Mouse (Mus musculus) cerebellum, adult 11-12 months (tissue): ENCODE data around the gene Dnaaf2.
A peak's percentile ranks its signal among the peaks of the same experiment; 100 is the strongest.
"Not testable (repeated sequence)": the region's sequence is repeated elsewhere in the genome, so short reads cannot be mapped to it uniquely, and the experiment has no call there.

Experiments
- DNase-seq: peaks from one replicate; pipeline ENCODE4 v3.0.0; 2022

Gene Dnaaf2

DNA sequence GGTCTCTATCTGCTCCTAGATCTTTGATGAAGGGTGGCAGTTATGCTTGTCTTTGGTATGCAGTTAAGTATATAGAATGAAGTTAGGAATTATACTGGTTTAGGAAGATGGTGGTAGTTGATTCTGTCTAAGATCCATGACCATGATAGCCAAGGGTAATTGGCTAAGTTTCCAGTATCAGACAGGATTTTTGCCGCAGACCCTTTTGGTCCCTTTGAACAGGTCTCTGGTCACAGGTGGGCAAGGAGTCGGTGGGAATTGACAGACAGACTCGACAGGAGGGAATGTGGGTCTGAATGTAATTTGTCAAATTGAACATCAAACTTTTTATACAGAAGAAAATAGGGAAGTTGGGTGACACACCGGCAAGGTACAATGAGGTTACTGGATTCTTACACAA lies 34.6 kb downstream of the Dnaaf2 start:
- DNase-seq: not testable (repeated sequence)

DNA sequence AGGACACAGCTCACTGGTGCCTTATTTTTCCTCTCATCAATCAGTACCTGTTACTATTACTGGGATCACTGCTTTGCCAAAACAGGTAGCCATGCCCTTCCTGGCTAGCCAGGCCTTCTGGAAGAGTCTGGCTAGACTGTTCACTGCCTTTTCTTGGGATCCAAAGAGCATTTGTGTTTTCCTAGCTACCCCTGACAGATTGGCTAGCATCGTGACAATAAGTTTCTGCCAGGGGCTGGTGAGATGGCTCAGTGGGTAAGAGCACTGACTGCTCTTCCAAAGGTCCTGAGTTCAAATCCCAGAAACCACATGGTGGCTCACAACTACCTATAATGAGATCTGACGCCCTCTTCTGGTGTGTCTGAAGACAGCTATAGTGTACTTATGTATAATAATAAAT lies 37.6 kb downstream of the Dnaaf2 start:
- DNase-seq: not testable (repeated sequence)

DNA sequence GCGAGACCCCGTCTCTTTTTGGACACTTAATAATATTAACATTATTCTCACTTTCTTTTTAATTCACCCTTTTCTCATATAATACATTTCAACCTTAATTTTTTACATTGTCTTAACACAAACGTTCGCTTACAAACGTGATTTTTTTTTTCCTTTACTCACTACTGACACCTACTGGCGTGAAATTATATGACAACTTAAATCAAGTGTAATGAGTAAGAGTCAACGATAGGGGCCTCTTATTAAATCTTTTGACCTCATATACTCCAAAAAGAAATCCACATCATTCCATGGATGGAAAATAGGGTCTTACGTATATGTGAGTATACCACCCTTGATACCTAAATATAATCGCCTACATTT lies 38.7 kb downstream of the Dnaaf2 start:
- no peak for DNase-seq

DNA sequence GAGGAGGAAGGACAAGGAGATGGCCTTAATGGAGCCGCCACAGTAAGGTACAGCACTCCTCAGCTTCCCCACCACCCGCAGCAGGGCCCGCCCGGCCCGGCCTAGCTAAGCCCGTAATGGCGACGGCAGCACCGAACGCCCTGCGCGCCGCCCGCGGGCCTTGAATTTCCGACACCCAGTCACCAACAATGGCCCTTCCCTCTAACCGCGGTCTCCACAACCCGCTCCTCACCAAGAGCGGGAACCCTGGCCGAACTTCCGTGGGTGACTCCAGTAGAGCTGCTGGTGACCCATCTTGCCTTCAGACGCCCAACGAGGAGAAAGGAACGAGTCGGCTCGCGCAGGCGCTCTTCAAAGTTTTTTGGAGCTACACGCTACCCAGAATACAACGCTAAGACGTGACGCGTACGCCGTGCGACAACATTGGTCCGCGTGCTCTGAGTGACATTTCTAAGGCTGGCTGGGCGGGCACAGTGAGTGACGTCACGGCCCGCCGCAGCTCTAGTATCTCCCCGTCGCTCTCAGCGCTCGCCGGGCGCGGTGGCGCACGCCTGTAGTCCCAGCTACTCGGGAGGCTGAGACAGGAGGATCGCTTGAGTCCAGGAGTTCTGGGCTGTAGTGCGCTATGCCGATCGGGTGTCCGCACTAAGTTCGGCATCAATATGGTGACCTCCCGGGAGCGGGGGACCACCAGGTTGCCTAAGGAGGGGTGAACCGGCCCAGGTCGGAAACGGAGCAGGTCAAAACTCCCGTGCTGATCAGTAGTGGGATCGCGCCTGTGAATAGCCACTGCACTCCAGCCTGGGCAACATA lies 39.3 kb downstream of the Dnaaf2 start, which contains the start of gene Rps29:
Rps29 (minus strand) TSS at position 422 of the 813 bp plus-strand sequence.
- DNase-seq: peak; percentile 99

DNA sequence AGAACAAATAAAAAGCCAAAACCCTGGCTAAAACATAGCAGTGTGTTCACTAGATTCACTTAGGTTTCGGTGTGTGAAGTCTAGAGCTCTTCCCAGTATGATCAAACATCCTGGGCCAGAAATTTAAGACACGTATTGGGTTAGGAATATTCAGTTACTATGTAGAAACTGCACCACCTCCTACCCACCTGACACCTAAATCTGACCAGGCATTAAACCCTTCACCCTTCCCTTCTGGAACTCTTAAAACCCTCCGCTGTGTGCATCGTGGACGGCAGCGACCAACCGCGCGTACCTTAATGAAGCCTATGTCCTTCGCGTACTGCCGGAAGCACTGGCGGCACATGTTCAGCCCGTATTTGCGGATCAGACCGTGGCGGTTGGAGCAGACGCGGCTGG lies 39.9 kb downstream of the Dnaaf2 start:
- DNase-seq: no peak

DNA sequence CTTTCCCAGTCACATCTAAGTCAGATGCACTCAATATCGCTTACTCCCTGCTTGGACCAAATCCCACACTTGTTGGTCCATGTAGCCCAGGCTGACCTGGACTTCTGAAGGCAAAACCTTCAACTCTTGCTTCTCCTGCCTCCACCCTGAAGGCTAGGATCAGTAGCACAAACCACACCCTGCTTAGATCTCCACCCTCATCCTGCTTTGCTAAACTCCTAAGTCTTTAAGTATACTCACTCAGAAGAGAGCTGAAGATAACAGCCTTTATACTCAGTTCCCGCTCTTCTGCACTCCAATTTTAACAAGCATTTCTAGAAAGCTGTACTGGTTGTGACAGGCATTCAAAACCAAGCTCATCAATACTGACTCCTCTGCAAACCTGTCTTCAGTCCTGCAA lies 41.1 kb downstream of the Dnaaf2 start:
- DNase-seq: no peak

DNA sequence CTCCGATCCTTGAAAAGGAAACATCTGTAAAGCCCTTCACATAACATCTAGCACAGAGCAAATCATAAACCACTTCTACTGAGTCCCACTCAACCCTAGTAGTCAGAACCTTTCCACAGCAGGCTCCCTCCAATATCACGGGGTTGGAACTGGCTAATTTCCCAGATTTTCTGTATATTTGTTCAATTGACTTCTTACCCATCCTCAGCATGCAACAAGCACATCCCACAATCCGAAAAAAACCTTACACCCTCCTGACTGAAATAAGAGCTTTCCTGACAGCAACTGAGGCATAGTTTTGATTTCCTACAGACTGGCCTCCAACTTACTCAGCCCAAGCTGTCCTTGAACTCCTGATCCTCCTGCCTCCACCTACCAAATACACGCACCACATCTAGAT lies 41.8 kb downstream of the Dnaaf2 start:
- no peak for DNase-seq

DNA sequence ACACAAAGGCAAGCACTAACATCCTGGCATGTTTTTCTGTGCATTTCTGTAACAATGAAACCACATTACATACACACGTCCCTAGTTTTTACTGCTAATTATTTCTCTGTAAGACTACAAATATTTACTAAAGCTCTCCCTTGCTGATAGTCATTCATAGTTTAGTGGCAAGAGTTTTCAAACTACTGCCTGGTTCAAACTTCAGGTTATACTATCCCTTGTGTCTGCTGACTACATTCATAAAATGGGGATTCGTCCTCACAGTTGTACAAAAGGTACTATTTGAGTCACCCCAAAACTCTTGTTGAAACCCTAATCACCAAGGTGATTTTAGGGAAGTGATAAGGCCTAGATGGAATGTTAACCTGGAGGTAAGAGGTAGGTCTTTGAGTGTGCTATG lies 42.3 kb downstream of the Dnaaf2 start:
- no peak for DNase-seq

DNA sequence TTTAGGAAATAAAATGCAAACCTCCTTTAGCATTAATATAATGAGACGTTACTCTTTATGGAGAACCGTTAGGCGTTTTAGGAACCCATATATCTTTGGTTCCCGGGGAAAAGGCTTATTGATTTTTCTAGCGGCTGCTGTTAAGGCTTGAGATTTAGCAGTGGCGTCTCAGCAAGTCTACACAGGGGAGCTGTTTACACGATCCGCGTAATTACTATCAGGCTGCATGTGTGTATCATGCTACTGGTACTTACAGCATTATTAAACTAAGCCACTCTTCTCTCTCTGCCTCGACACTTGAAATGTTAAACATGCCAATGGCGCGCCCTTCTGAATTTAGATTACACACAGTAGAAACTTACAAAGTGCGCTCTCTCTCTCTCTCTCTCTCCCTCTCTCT lies 48.2 kb downstream of the Dnaaf2 start:
- no peak for DNase-seq

DNA sequence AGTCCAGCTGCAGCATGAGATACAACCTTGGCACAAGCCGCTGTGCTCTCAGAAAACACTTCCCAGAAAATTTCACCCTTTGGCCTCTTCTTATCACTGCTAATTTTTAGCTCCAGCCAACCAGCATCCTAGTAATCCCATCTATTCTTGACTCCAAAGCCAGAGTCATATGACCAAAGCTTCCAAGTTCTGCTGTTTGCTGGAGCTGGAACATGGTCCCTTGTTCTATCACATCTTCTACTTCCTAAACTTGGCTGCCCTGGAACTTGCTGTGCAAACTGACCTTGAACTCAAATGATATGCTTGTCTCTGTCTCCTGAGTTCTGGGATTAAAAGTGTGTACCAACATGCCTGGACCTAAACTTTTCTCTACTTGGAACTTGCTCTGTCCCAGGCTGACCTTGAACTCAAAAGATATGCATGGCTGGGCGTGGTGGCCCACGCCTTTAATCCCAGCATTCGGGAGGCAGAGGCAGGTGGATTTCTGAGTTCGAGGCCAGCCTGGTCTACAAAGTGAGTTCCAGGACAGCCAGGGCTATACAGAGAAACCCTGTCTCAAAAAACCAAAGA lies 51.0 kb downstream of the Dnaaf2 start:
- DNase-seq: no peak

DNA sequence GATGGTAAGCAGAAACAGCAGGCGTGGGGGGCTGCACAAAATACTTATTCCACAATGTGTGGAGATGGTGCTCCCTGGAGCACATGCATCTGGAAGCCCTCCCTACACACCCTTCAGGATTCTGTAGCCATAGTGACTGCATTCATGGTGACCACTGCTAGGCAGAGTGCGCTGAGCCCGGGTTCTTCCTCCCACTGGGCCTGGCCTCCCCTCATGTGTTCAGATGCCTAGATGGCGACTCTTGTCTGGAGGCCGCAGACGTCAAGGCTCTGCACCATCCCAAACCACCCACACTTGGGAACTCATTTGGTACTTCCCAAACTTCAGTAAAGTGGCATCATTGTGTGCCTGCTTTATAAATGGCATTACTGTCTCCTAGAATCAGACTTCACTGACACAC lies 54.8 kb downstream of the Dnaaf2 start:
- no peak for DNase-seq

DNA sequence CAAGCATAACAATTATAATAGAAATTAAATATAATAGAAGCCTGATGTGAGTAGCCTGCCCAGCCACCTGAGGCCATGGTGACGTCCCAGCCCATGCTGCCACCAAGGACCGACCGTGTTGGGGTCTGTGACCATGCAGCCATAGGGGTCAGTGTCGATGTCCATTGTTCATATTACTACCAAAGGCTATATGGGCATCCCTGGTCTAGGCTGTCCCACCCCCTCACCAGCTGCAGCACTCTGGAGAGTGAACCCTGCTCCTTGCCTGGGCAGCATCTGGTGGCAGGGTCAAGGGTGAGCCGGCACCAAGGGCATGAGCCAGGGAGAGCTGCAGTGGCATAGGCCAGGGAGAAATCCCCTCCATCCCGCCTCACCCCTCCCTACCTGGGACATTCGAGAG lies 58.4 kb downstream of the Dnaaf2 start:
- no peak for DNase-seq

DNA sequence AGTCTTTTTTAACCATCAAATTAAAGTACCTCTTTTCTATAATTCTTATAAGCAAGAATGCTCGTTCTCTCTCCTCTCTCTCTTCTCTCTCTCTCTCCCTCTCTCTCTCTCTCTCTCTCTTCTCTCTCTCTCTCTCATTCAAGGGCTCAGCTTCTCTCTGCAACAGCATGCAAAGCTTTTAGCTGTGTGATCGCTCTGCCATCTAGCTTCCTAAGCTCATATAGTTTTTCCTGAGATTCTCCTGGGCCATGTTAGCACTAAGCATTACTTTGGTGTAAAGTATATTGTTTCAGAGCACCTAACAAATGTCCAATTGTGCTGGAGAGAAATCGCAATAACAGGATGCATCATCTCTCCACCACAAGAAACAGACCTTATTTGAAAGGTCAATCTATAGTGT lies 59.0 kb downstream of the Dnaaf2 start:
- no peak for DNase-seq
